Mouse (Mus musculus): ENCODE measurements around the gene Skida1. TPM values are rescaled to one million over a fixed set of nuclear protein-coding genes. Genes with fewer than 3 reads are reported as not detected.

Gene Skida1
- polyA plus RNA-seq, 1 experiment from 2014 or later = 5.0 TPM

DNA sequence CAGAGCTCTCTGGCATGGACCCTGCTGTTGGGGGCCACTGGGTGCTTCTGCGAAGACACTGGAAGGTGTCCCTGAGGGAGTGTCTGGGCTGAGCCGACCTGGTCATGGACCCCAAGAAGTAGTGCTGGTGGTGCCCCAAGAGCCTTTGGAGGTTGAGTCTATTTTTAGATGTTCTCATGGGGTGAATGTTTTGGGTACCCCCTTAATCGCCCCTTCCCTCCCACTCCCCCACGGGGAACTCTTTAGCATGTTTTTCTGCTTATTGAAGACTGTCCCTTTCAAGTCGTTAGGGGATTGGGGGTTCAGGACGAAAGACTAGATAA, 16.8 kb upstream of the Skida1 start:
- 4% methylated on average over 6 of the region's 6 CpGs for WGBS
- no peak for ATAC-seq
- Histone ChIP-seq H3K9me3 (replicated peaks; ENCODE audit: control insufficient read depth, low read length, poor library complexity, severe bottlenecking) (no peaks in the 10 kb centered on the region), H3K4me1 (ENCODE audit: control insufficient read depth, insufficient read depth, low read length) (peaks cover 14% of the 10 kb centered on the region), H3K9ac (ENCODE audit: low read depth, low read length) (peak overlapping the region; percentile 97), H3K4me2 (ENCODE audit: low read length) (peak overlapping the region; percentile 81), H3K36me3 (ENCODE audit: control insufficient read depth, insufficient read depth, low read length) (no peaks in the 10 kb centered on the region), H3K27me3 (ENCODE audit: control insufficient read depth, insufficient read depth, low read depth, low read length) (no peaks in the 10 kb centered on the region), H3K4me3 (ENCODE audit: low read depth, low read length) (peak overlapping the region; percentile 83), H3K27ac (ENCODE audit: low read length) (peak overlapping the region; percentile 99)

- Histone ChIP-seq H3K36me3 (ENCODE audit: control insufficient read depth, insufficient read depth, low read length) (no peaks in the 10 kb centered on the region), H3K9ac (ENCODE audit: low read depth, low read length) (peak overlapping the region; percentile 97), H3K27ac (ENCODE audit: low read length) (peak overlapping the region; percentile 99), H3K27me3 (ENCODE audit: control insufficient read depth, insufficient read depth, low read depth, low read length) (no peaks in the 10 kb centered on the region), H3K4me2 (ENCODE audit: low read length) (peak overlapping the region; percentile 81), H3K4me3 (ENCODE audit: low read depth, low read length) (peak overlapping the region; percentile 83), H3K9me3 (replicated peaks; ENCODE audit: control insufficient read depth, low read length, poor library complexity, severe bottlenecking) (no peaks in the 10 kb centered on the region), H3K4me1 (ENCODE audit: control insufficient read depth, insufficient read depth, low read length) (peaks cover 14% of the 10 kb centered on the region)
- peak; percentile 66 for ATAC-seq
- 0% methylated on average over 51 of the region's 85 CpGs for WGBS
These were observed 16.3 kb upstream of the Skida1 start for GRCm38 (mm10) chr2:18064941-18065707.

DNA sequence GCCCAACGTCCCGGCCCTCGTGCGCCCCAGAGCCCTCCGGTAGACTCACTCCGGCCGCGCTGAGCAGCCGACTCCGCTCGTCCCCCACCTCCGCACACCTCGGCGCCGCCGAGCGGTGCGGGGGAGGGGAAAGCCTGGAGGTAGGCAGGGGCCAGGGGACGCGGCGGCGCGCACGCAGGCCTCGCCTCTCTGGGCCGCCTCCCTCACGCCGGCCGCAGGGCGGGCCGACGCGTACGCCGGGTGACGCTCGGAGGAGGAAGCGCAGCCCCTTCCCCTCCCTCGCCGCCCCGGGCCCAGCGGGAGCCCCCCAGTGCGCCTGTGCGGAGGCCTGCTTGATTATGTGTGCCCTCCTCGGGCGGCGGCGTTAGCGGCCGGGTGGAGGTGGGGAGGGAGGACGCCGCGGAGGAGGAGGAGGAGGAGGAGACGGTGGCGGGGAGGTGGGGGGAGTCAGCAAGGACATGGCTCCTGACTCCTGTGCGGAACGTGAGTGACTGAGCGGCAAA, 15.6 kb upstream of the Skida1 start:
- Histone ChIP-seq H3K27me3 (ENCODE audit: control insufficient read depth, insufficient read depth, low read depth, low read length) (no peaks in the 10 kb centered on the region), H3K27ac (ENCODE audit: low read length) (peak overlapping the region; percentile 99), H3K4me2 (ENCODE audit: low read length) (peak overlapping the region; percentile 91), H3K9ac (ENCODE audit: low read depth, low read length) (peak overlapping the region; percentile 97), H3K4me3 (ENCODE audit: low read depth, low read length) (peak overlapping the region; percentile 83), H3K4me1 (ENCODE audit: control insufficient read depth, insufficient read depth, low read length) (peaks cover 14% of the 10 kb centered on the region), H3K9me3 (replicated peaks; ENCODE audit: control insufficient read depth, low read length, poor library complexity, severe bottlenecking) (no peaks in the 10 kb centered on the region), H3K36me3 (ENCODE audit: control insufficient read depth, insufficient read depth, low read length) (no peaks in the 10 kb centered on the region)
- 0% methylated on average over 27 of the region's 58 CpGs for WGBS
- ATAC-seq = peak; percentile 97

GRCm38 (mm10) chr2:18063763-18064251, 15.0 kb upstream of the Skida1 start:
- H3K27me3 ChIP-seq (ENCODE audit: control insufficient read depth, insufficient read depth, low read depth, low read length) = no peaks in the 10 kb centered on the region
- H3K27ac ChIP-seq (ENCODE audit: low read length) = peak overlapping the region; percentile 99

GRCm38 (mm10) chr2:18060396-18060795, 11.5 kb upstream of the Skida1 start:
- Histone ChIP-seq H3K9me3 (replicated peaks; ENCODE audit: control insufficient read depth, low read length, poor library complexity, severe bottlenecking) (no peaks in the 10 kb centered on the region), H3K27ac (ENCODE audit: low read length) (no peak overlapping the region), H3K4me1 (ENCODE audit: control insufficient read depth, insufficient read depth, low read length) (peaks cover 15% of the 10 kb centered on the region), H3K36me3 (ENCODE audit: control insufficient read depth, insufficient read depth, low read length) (no peaks in the 10 kb centered on the region), H3K4me3 (ENCODE audit: low read depth, low read length) (no peak overlapping the region), H3K27me3 (ENCODE audit: control insufficient read depth, insufficient read depth, low read depth, low read length) (no peaks in the 10 kb centered on the region), H3K9ac (ENCODE audit: low read depth, low read length) (no peak overlapping the region), H3K4me2 (ENCODE audit: low read length) (no peak overlapping the region)
- no peak for ATAC-seq
- WGBS = 38% methylated on average over 1 of the region's 1 CpGs

More at GRCm38 (mm10) chr2:18063763-18064251, 15.0 kb upstream of the Skida1 start:
- Histone ChIP-seq H3K9me3 (replicated peaks; ENCODE audit: control insufficient read depth, low read length, poor library complexity, severe bottlenecking) (no peaks in the 10 kb centered on the region), H3K4me2 (ENCODE audit: low read length) (peak overlapping the region; percentile 91), H3K4me3 (ENCODE audit: low read depth, low read length) (peak overlapping the region; percentile 83), H3K9ac (ENCODE audit: low read depth, low read length) (peak overlapping the region; percentile 97), H3K4me1 (ENCODE audit: control insufficient read depth, insufficient read depth, low read length) (peaks cover 17% of the 10 kb centered on the region), H3K36me3 (ENCODE audit: control insufficient read depth, insufficient read depth, low read length) (no peaks in the 10 kb centered on the region)
- ATAC-seq = peak; percentile 63
- 0% methylated on average over 18 of the region's 18 CpGs for WGBS

DNA sequence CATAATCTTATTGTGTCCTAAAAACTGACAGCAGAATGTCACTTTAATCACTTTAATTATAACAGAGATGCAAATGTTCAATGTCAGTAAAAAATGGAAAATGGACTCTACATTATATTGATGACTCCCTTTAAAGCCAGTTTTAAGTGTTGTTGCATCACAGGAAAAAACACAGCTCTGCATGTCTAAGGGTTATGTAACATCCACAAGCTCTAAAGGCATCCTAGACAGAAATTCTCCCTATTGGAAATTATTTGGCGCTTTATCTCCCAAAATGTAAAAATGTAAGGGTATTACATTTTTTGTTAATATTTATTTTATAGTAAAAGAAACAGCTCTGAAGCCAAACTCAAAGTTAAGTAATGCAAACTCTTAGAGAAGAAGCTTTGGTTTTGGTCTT, 11.0 kb upstream of the Skida1 start:
- no peaks in the 10 kb centered on the region for H3K9me3 ChIP-seq (replicated peaks; ENCODE audit: control insufficient read depth, low read length, poor library complexity, severe bottlenecking)
- H3K36me3 ChIP-seq (ENCODE audit: control insufficient read depth, insufficient read depth, low read length) = no peaks in the 10 kb centered on the region
- peaks cover 19% of the 10 kb centered on the region for H3K4me1 ChIP-seq (ENCODE audit: control insufficient read depth, insufficient read depth, low read length)
- no peaks in the 10 kb centered on the region for H3K27me3 ChIP-seq (ENCODE audit: control insufficient read depth, insufficient read depth, low read depth, low read length)
- WGBS = 79% methylated on average over 1 of the region's 1 CpGs
- no peak overlapping the region for H3K27ac ChIP-seq (ENCODE audit: low read length)
- H3K4me3 ChIP-seq (ENCODE audit: low read depth, low read length) = no peak overlapping the region
- no peak overlapping the region for H3K9ac ChIP-seq (ENCODE audit: low read depth, low read length)
- no peak for ATAC-seq
- H3K4me2 ChIP-seq (ENCODE audit: low read length) = no peak overlapping the region

DNA sequence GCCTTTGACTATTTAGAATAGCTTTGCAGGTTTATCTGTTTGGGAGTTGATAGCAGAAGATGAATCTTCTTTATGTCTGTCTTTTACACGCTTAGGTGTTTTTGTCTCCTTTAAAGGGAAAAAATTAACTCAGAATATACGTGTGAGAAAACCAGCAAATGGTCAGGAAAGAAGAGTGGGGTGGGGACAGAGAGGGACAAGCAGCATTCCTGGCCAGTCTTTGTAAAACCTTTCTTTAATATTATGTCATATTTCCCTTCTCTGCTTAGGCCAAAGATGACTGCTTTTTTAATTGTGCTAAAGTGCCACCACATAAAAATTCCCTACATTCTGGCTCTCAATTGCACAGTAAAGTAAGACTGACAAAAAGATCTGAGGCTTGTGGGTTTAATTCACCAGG, 10.2 kb upstream of the Skida1 start:
- Histone ChIP-seq H3K27me3 (ENCODE audit: control insufficient read depth, insufficient read depth, low read depth, low read length) (no peaks in the 10 kb centered on the region), H3K9ac (ENCODE audit: low read depth, low read length) (no peak overlapping the region), H3K36me3 (ENCODE audit: control insufficient read depth, insufficient read depth, low read length) (no peaks in the 10 kb centered on the region), H3K4me1 (ENCODE audit: control insufficient read depth, insufficient read depth, low read length) (peaks cover 19% of the 10 kb centered on the region), H3K9me3 (replicated peaks; ENCODE audit: control insufficient read depth, low read length, poor library complexity, severe bottlenecking) (no peaks in the 10 kb centered on the region), H3K4me2 (ENCODE audit: low read length) (no peak overlapping the region), H3K27ac (ENCODE audit: low read length) (no peak overlapping the region), H3K4me3 (ENCODE audit: low read depth, low read length) (no peak overlapping the region)
- ATAC-seq = no peak
- 43% methylated on average over 2 of the region's 2 CpGs for WGBS

DNA sequence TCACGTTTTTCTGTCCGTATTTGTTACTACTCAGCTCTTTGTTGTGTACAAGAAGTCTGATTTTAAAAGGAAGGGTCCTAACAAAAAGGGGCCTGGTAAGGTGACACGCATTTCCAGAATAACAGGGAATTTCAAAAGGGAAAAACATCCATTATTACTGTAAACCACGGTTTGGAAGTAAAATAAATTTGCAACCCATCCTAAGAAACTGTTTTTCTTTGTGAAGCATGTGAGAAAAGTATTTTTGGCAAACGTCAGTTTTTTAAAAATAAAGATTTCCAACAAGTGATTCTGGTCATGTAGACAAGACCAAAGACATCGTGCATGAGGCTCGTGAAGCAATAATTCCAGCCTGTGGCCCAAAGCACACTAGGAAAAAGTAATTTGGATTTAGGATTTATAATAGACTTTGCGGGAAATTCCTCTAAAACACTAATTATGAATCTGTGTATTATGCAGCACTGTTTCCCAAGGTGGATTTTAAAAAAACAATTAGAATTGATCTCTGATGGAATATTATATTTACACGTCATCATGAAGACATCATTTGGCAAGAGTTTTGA, 9.4 kb upstream of the Skida1 start:
- 13% methylated on average over 9 of the region's 9 CpGs for WGBS
- H3K27ac ChIP-seq (ENCODE audit: low read length) = peak overlapping the region; percentile 98
- peak overlapping the region; percentile 90 for H3K4me2 ChIP-seq (ENCODE audit: low read length)
- peak overlapping the region; percentile 72 for H3K4me3 ChIP-seq (ENCODE audit: low read depth, low read length)
- no peaks in the 10 kb centered on the region for H3K9me3 ChIP-seq (replicated peaks; ENCODE audit: control insufficient read depth, low read length, poor library complexity, severe bottlenecking)
- peaks cover 20% of the 10 kb centered on the region for H3K4me1 ChIP-seq (ENCODE audit: control insufficient read depth, insufficient read depth, low read length)
- no peaks in the 10 kb centered on the region for H3K36me3 ChIP-seq (ENCODE audit: control insufficient read depth, insufficient read depth, low read length)
- no peaks in the 10 kb centered on the region for H3K27me3 ChIP-seq (ENCODE audit: control insufficient read depth, insufficient read depth, low read depth, low read length)
- ATAC-seq = no peak
- H3K9ac ChIP-seq (ENCODE audit: low read depth, low read length) = peak overlapping the region; percentile 86

Data from midbrain, embryonic 16.5 days (tissue).